Mouse (Mus musculus): ENCODE measurements around the gene Ctnnd1. TPM values are rescaled to one million over a fixed set of nuclear protein-coding genes. Genes with fewer than 3 reads are reported as not detected.
"Not testable (repeated sequence)": the region's sequence is repeated elsewhere in the genome, so short reads cannot be mapped to it uniquely, and the experiment has no call there.

Gene Ctnnd1
- total RNA-seq (2022), result 100 to 1,000 TPM; 125 to 161 (median 155) TPM

GRCm38 (mm10) chr2:84650464-84651195 lies at the start of gene Ctnnd1:
Ctnnd1 (minus strand) TSS chr2:84650765.
- DNase-seq, result peak; percentile 88

- DNase-seq, result no peak
These were observed 44.6 kb upstream of the Ctnnd1 start for GRCm38 (mm10) chr2:84695007-84695695.

DNA sequence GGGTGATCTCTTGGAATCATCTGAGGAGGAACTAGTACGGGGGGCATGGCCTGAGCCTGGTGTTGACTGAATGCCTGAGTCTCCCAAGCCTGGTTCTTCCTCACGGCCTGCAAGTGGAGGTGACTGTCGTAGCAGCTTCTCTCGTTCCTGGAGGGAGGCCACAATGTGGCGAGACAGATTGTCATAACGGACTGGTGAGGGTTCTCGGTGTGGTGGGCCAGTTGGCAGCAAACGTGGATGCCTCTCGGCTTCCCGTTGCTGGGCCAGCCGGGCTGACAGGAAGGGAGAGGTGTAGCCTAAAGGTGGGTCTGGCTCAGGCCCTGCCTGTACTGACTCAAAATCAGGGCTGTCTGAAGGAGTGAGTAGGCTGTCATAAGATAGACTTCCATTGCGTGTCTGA lies 39.5 kb upstream of the Ctnnd1 start:
- no peak for DNase-seq

DNA sequence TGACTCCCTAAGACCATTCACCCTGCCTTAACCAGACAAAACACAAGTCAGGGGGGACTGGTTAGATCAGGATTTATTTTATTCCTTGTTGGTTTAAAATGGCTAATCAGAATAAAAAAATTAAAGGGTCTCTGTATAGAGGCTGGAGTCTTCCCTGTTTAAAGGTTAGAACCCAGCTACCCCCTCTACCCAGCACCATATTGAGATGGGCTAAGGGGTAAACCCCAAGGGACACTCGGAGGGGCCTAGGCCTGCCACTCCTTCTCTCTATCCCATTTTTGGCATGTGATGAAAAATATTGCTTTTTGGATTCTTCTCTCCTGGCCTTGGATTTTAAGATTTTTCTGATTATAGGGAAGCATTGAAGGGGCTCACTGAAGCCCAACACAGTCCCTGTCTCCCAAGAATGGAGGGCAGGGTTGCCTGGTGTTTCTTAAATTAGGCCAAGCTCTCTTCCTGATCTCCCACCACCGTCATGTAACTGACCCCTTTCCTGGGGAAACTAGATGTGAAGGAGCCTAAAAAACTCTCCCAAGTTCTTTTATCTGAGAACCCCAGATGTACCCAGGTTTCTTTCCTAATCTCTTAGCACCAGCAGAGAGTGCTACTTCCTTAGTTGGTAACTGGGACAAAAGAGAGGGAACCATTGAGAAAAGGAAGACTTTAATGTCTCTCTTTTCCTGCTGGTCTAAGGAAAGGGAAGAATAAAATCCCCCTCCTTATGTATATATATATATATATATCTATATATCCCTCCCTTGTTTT lies 37.7 kb upstream of the Ctnnd1 start:
- DNase-seq, result no peak

GRCm38 (mm10) chr2:84682605-84683183 lies 32.1 kb upstream of the Ctnnd1 start:
- DNase-seq, result no peak

DNA sequence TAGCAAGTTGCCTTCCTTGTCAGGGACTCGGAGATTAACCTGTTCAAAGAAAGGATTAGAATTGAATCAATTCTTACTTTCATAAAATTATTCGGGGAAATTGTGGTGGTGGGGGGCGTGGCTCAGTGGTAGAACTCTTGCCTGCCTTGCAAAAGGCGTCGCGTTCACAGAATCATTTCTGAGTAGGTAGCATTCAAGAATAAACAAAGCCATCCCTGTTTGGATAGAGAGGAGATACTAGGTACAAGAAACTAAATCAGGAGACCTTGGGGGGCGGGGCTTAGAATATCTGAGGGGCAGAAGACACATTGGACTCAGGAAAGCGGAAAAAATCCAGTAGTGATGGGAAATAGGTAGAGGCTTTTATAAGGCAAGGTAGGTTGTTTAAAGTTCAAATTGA lies 28.5 kb upstream of the Ctnnd1 start, which contains the start of gene Tmx2:
TSS of gene Tmx2 (minus strand) at position 125 of the 400 bp plus-strand sequence.
- DNase-seq, result no peak

GRCm38 (mm10) chr2:84677968-84678880 lies 27.7 kb upstream of the Ctnnd1 start, which contains the start of the genes Gm28635 and Med19:
Gm28635 (minus strand) TSS chr2:84678041.
Med19 (plus strand) TSS chr2:84678402.
- DNase-seq, result peak; percentile 95

- no peak for DNase-seq
These were observed 26.9 kb upstream of the Ctnnd1 start for GRCm38 (mm10) chr2:84677270-84677967.

DNA sequence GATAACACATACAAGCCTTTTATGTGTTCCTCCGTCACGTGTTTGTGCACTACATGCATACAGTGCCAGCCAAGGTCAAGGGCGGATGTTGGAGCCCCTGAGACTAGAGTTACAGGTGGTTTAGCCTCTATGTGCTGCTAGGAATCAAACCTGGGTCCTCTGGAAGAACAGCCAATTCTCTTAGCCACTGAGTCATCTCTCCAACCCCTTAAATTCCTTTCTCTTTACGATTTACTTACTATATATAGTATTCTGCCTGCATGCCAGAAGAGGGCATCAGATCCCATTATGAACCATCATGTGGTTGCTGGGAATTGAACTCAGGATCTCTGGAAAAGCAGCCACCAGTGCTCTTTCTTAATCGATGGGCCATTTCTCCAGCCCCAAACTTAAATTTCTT lies 21.0 kb upstream of the Ctnnd1 start:
- not testable (repeated sequence) for DNase-seq

DNA sequence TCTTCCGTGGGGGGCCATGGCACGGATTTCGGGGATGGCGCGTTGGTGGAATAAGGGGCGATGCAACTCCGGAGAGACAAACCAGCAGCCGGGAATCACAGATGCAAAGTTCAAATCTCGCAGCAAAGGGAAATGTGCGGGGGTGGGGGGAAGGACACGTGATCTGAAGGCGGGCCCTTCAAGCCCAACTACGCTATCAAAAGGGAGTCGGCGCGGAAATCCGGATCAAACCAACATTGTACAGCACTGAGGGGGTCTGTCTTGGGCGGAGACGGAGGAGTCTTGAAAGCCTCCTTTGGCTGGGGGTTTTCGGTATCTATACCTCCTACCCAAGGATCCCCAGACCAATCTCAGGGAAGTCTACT lies 20.0 kb upstream of the Ctnnd1 start, which contains the start of gene Selenoh:
TSS of gene Selenoh (minus strand) at position 202 of the 365 bp plus-strand sequence.
- DNase-seq, result peak; percentile 70

GRCm38 (mm10) chr2:84669828-84670568 lies 19.4 kb upstream of the Ctnnd1 start:
- DNase-seq, result peak; percentile 31

GRCm38 (mm10) chr2:84666081-84666480 lies 15.5 kb upstream of the Ctnnd1 start:
- no peak for DNase-seq

GRCm38 (mm10) chr2:84662866-84663265 lies 12.3 kb upstream of the Ctnnd1 start:
- DNase-seq, result no peak

DNA sequence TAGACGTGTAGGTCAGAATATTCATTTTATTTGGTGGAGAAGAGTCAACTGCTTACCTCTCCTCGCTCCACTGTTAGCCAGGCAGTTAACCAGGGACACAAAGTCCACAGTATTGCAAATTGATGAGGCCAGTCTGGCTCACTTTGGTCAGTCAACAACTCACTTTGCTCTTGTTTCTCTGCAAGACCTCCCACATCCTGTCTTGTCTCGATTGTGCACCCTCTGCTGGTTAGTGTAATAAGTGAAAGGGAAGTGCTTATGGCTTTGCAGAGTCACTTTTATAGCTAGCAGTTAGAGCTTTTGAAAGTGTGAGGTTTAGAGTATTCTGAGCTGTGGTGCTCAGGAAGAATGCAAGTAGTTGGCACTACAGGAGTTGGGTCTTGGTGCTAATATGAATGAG lies 9.7 kb upstream of the Ctnnd1 start:
- no peak for DNase-seq

- no peak for DNase-seq
These were observed 8.2 kb upstream of the Ctnnd1 start, which contains the start of gene Btbd18 for GRCm38 (mm10) chr2:84658806-84659205. Btbd18 (plus strand) TSS chr2:84659079.

DNA sequence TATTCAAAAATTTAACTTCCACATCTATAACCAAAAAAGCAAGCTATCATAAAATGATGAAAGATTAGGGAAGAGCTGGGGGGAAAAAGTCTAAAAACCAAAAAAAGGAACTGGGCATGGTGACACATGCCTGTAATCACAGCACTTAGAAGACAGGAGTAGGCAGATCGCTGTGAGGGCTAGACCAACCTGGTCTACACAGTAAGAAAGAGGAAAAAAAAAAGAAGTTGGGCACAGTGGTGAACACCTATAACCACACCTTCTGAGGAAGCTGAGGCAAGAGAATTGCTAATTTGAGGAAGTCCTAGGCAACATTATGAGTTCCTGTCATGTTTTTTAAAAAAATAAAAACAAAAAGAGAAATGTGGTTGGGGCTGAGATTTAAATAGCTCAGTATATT lies 5.3 kb upstream of the Ctnnd1 start:
- DNase-seq, result no peak

GRCm38 (mm10) chr2:84653354-84653753 lies 2.8 kb upstream of the Ctnnd1 start:
- DNase-seq, result no peak

GRCm38 (mm10) chr2:84649674-84650073 lies 891 bp downstream of the Ctnnd1 start:
- DNase-seq, result no peak

GRCm38 (mm10) chr2:84648369-84648768 lies 2.2 kb downstream of the Ctnnd1 start:
- no peak for DNase-seq

DNA sequence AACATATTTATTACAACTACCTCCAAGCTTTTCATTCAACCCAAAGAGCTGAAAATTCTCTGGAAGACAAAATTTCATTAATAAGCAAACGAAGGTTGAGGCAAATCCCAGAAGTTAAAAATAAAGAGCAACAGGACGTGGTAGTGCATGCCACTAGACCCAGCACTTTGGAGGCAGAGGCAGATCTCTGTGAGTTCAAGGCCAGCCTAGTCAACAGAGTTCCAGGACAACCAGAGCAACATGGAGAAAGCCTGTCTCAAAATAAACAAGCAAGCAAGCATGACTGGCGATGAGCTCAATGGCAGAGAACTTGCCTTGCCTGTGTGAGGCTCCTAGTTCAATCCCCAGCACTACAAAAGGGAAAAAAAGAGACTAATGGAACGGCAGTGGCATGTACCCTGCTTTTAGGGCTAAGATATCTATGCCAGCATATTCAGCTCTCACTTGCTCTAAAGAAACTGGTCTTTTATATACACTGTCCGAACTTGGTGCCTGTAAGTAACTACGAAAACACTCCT lies 3.5 kb downstream of the Ctnnd1 start:
- DNase-seq, result no peak
